Mouse (Mus musculus) cerebellum, postnatal 4 days (tissue): Measurements from ENCODE around the gene Atxn2.

Experiments
- DNase-seq, 2 experiments: peaks; one replicate each; pipeline ENCODE4 v3.0.0; 2022; ENCODE audit warnings: low spot score in 2 of 2, mixed read lengths in 1 of 2

Atxn2 gene

GRCm38 (mm10) chr5:121816611-121817010 is 105.5 kb downstream of the Atxn2 start:
- DNase-seq: no peak

- no peak for DNase-seq
These were observed 106.4 kb downstream of the Atxn2 start for GRCm38 (mm10) chr5:121817551-121817950.

GRCm38 (mm10) chr5:121818401-121818800 is 107.3 kb downstream of the Atxn2 start:
- no peak for DNase-seq

- no peak for DNase-seq
These were observed 107.7 kb downstream of the Atxn2 start for GRCm38 (mm10) chr5:121818862-121819261.

GRCm38 (mm10) chr5:121819559-121819958 is 108.4 kb downstream of the Atxn2 start:
- DNase-seq: peak in 1 of 2 experiments; percentile 17

- peak in 1 of 2 experiments; percentile 7 for DNase-seq
These were observed 109.0 kb downstream of the Atxn2 start for GRCm38 (mm10) chr5:121820161-121820560.

DNA sequence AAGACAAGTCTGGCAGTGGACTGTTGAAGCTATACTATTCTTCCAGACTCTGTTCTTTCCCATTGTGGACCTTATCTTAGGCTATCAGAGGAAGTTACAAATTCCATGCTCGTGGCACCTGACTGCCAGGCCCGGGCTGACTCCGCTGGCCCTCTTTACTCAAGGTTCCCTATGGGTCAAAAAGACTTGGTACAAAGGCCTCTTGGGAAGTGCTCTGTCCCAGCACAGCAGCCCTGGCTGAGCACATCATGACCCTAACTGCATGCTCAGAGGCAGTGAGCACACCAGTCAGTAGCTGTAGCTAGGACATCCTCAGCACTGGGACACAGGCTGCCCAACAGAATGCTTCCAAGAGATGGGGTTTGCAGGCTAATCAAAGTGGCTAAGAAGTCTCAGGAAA is 109.5 kb downstream of the Atxn2 start:
- DNase-seq: peak in 1 of 2 experiments; percentile 8

- peak in 1 of 2 experiments; percentile 18 for DNase-seq
These were observed 110.0 kb downstream of the Atxn2 start for GRCm38 (mm10) chr5:121821116-121821515.

DNA sequence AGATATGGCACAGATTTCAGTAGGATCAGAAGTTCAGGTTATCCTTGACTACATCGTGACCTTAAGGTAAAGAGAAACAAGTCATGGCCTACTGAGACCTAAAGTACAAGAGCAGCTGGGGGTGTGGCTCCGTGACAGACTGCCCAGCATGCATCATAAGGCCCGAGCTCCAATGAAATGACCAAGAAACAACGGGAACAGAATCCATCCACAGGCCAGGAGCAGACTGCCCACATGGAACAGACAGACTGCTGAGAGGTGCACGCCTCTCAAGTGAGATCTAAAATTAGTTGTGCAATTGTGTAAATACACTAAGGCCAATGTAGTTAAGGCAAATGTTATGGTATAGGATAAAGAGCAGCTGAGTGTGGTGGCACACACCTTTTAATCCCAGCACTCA is 110.4 kb downstream of the Atxn2 start:
- peak in 1 of 2 experiments; percentile 17 for DNase-seq

- DNase-seq: peak in 1 of 2 experiments; percentile 10
These were observed 111.8 kb downstream of the Atxn2 start for GRCm38 (mm10) chr5:121822786-121823505.

- no peak for DNase-seq
These were observed 112.5 kb downstream of the Atxn2 start for GRCm38 (mm10) chr5:121823668-121824067.

- DNase-seq: no peak
These were observed 113.0 kb downstream of the Atxn2 start for GRCm38 (mm10) chr5:121824121-121824520.

DNA sequence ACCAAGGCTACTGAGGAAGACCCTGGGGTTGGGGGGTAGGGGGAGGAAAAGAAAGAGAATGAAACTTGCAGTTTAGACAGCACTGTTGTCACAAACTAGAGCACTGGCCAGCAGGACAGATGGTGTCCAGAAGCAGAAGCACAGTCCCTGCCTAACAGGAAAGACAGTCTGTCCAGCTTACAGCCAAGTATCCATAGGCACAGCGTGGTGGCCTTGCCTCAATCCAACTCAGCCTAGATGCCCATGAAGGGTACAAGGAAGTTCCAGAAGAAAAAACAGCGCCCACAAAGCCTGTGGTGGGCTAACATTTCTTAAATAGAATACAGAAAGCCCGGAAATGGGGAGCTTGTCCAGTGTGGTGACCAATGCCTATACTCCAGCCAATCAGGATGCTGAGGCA is 114.5 kb downstream of the Atxn2 start:
- no peak for DNase-seq

GRCm38 (mm10) chr5:121827876-121828275 is 116.7 kb downstream of the Atxn2 start:
- DNase-seq: no peak

GRCm38 (mm10) chr5:121828491-121829432 is 117.6 kb downstream of the Atxn2 start:
- peak in 1 of 2 experiments; percentile 50 for DNase-seq

DNA sequence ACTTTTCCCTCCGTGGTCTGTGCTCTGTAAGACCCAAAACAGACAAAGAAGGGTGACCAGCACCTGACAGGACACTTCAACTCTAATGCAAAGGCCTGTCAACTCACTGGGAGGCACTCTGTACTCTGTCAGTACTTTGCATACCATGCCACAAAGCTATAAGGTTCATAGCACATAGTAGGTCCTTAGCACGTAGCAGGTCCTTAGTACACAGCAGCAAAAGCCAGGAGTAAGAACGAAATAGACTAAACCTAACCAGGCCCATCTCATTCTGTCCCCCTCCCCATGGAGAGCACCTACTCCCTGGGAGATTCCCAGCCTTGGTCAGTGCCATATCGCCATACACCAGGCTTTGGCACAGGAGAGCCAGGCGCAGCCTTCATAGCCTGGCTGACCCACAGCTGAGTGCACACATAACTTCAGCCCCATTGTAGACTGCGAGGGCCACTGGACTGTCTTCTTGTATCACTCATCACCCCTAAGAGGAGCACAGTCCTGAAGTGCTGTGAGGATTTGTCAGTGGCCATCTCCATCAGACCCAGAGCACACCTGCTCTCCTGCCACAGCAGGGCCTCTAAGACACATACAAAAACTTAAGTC is 120.0 kb downstream of the Atxn2 start:
- no peak for DNase-seq

DNA sequence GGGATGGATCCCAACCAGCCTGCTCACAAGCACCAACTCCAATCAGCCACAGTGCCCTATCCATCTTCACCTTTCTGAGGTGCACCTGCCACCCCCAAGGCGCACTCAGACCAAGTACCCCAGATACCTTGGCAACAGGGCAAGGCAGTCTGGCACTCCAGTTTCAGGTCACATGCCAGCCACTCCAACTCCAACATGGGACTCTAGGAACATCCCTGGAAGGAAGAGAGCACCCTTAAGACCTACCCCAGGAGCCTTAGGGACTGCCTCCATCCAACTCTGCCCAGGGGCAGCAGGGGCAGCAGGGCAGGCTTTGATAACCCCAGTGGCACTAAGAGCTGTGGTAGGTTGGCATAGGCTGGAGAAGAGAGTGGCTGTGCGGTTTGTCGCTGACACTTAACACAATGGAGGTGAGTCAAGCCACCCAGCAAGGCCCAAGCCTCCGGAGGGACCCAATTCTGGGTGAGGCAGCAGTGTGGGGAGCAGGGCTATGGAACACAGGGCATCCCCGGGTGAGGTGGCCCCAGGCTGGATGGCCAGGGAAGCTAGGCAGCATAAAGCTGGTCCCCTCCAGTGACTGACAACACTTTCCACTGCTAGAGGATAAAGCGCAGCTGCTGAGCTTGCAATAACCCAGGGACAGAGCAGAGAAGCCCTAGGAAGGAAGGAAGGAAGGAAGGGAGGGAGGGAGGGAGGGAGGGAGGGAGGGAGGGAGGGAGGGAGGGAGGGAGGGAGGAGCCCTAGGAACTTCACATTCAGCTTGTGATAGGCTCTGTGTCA is 121.4 kb downstream of the Atxn2 start:
- no peak for DNase-seq

GRCm38 (mm10) chr5:121833159-121833558 is 122.0 kb downstream of the Atxn2 start:
- no peak for DNase-seq

- DNase-seq: no peak
These were observed 122.6 kb downstream of the Atxn2 start for GRCm38 (mm10) chr5:121833572-121834240.

GRCm38 (mm10) chr5:121834241-121834606 is 123.1 kb downstream of the Atxn2 start:
- no peak for DNase-seq
